Mouse (Mus musculus): ENCODE results near the gene Utrn.

Utrn gene

GRCm38 (mm10) chr10:12424944-12425343 is 444.2 kb downstream of the Utrn start:
- no peak for DNase-seq (ENCODE audit: low read depth)

DNA sequence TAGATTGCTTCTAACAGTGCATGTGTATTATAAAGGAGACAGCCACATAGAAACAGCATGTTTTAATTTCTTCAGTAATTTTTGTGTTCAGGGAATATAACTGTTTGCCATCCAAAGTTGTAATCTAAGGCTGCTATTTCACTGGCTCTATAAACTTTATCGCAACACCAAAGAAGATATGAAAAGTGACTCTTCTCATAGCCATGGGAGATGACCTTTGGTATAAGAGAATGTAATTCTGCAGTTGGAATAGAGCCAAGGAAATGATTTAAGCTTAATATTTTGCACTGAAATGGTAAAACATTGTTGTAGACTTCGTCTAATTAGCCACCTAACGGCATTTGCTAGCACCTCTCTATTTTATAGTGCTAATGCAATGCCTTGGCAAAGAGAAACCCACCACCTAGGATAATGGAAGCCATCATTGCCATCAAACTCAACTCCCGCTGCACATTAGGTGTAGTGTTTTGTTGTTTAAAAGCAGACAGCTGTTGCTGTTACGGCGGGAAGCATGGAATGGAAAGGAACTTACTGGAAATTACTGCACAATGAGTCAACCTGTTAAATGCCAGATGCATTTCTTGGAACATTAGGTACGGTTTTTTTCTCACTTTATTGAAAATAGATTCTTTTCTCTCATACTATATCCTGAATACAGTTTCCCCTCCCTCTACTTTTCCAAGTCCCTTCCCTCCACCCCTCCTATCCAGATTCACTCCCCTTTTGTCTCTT is 445.0 kb downstream of the Utrn start:
- no peak for DNase-seq (ENCODE audit: low read depth)

- DNase-seq (ENCODE audit: low read depth), result no peak
Observed at GRCm38 (mm10) chr10:12414967-12415366, 454.2 kb downstream of the Utrn start.

GRCm38 (mm10) chr10:12406338-12407110 is 462.6 kb downstream of the Utrn start:
- DNase-seq (ENCODE audit: low read depth), result no peak

DNA sequence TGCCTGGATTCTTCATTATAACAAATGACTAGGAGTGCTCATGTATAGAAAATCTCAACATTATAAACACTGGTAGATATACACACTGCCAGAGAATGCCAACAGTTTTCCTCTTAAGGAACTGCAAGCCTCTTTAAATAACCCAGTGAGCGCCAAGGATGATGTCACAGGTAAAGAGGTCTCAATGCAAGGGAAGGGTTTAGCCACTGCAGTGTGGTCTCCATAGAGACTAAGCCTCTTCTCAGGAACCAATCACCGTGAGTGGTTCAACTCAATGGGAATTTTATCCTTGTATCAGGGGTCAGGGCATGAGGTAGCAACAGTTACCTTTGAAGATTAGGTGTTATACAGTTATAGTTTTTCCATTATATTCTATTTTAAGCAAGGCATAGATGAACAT is 469.7 kb downstream of the Utrn start:
- no peak for DNase-seq (ENCODE audit: low read depth)

DNA sequence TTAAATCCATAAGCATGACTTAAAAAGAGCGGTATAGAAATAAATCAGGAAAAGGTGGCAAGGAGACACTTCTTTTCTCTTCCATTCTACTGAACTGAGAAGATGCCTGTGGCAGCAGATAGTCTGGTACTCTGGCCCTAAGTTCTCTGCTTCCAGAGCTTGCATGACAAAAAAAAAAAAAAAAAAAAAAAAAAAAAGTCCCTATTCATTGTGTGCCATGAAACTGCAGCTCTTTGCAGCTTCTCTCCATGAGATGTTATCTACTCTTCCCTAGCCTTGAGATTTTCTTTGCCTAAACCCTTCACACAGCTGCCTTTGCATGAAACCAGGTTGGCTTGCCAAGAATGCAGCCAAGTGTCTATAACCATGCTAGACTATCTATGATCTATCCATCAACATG is 489.0 kb downstream of the Utrn start:
- no peak for DNase-seq (ENCODE audit: low read depth)

GRCm38 (mm10) chr10:12379123-12379522 is 490.0 kb downstream of the Utrn start:
- DNase-seq (ENCODE audit: low read depth), result peak; percentile 9

DNA sequence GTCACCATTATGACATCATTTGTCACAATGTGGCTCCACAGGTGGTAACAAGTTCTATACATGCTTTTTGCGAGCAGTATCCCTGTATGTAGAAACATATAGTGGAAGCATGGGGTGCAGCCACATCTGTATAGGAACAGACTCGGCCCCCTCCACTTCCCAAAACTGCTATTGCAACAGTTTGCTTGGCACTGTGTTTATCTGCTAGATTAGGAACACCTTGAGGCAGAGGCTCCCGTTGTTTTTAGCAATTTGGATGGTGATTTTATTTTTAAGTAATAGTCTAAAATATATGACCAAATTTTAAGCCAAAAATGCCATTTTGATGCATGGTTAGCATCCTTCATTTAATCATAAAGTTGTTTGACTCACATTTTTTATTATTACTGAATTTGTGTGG is 491.4 kb downstream of the Utrn start:
- DNase-seq (ENCODE audit: low read depth), result no peak

DNA sequence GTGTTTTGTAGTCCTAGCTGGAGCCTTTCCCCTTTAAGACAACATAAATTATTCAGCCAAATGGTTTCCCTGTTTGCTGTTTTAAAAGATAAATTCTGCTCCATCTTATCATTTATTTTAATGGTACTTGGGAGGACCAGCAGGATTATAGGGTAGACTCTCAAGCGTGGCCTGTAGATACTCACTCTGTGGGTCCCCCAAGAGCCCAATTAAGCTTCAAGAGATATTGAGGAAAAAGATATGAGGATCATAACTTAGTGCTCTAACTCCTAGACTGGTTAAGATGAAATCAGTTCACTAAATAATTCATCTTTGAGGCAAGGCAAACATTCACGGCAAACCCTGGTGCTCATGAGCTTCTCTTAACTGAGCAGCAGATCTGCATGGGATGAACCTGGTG is 493.1 kb downstream of the Utrn start:
- DNase-seq (ENCODE audit: low read depth), result no peak

GRCm38 (mm10) chr10:12374741-12375140 is 494.4 kb downstream of the Utrn start:
- no peak for DNase-seq (ENCODE audit: low read depth)

- DNase-seq (ENCODE audit: low read depth), result no peak
Observed at GRCm38 (mm10) chr10:12354556-12354955, 514.6 kb downstream of the Utrn start.

GRCm38 (mm10) chr10:12354106-12354505 is 515.1 kb downstream of the Utrn start:
- DNase-seq (ENCODE audit: low read depth), result no peak

DNA sequence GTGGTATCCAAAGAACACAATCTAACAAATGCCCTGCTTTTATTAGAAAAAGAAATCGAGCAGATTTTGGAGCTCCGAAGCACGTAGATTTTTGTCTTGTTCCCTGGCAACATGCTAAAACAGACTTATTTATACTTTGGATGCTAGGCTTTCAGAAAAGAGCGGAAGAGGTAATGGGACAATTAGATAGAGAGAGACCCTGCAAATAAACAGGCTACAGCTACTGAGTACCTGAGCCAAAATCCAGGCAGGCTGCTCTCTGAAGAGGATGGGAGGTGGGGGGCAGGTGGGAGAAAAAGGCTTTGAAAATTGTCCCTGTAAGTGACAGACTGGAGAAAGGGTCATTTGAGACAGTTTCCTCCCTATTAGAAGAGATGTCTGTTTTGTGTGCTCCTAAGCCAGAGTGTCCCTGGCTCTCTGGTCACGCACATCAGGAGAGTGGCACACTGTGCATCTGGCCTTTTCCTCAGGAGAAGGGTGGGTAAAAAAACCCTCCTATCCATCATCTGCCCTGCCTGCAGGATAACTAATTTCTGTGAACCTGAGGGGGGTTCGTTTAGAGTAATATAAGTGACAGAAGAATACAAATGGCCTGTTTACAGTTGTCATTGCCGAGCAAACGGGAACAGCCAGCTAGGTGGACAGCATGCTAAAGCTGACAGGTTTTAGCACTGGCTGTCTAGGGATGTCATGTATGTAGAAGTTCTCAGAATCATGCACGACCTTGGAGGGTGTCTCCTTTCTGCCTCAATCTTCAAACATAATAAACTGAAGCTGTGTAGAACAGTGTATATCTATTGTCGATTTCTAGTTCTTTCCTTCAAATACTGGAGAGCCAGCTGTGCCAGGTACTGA is 529.2 kb downstream of the Utrn start:
- no peak for DNase-seq (ENCODE audit: low read depth)

GRCm38 (mm10) chr10:12339005-12339703 is 530.0 kb downstream of the Utrn start:
- DNase-seq (ENCODE audit: low read depth), result no peak

All from 416B (cell line).